Mouse (Mus musculus): ENCODE results near the gene Ugt1a5.
"Not testable (repeated sequence)": the region's sequence is repeated elsewhere in the genome, so short reads cannot be mapped to it uniquely, and the experiment has no call there.

Gene Ugt1a5

DNA sequence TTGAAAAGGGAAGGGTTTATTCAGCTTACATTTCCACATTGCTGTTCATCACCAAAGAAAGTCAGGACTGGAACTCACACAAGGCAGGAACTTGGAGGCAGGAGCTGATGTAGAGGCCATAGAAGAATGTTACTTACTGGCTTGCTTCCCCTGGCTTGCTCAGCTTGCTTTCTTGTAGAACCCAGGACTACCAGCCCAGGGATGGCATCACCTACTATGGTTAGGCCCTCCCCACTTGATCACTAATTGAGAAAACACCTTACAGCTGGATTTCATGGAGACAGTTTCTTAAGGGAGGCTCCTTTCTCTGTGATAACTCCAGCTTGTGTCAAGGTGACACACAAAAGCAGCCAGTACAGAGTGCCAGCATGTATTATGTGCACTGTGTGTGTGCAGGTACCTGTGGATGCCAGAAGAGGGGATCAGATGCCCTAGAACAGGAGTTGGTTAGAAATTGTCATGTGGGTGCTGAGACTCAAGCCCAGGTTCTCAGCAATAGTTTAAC, 57.3 kb downstream of the Ugt1a5 start:
- in situ Hi-C loops (cut with MboI, MseI): not testable (repeated sequence)

DNA sequence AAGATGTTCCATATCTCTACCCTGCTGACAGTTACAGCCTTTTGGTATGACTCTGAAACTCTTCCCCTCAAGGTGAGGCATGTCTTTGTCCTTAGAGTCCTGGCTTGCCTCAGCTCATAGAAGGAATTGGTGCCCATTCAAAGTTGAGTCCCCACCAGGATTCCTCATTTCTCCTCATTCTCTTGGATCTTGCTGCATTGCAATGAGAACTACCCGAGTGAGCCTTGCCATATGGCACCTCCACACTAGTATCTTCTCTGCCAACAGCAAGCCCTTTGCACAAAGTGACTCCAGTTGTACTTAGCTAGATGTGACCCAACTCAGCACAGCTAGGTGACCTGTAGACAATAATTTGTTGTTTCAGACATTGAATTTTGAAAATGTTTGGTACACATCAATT, 57.8 kb downstream of the Ugt1a5 start:
- in situ Hi-C loops (cut with MboI, MseI): no loop called here

DNA sequence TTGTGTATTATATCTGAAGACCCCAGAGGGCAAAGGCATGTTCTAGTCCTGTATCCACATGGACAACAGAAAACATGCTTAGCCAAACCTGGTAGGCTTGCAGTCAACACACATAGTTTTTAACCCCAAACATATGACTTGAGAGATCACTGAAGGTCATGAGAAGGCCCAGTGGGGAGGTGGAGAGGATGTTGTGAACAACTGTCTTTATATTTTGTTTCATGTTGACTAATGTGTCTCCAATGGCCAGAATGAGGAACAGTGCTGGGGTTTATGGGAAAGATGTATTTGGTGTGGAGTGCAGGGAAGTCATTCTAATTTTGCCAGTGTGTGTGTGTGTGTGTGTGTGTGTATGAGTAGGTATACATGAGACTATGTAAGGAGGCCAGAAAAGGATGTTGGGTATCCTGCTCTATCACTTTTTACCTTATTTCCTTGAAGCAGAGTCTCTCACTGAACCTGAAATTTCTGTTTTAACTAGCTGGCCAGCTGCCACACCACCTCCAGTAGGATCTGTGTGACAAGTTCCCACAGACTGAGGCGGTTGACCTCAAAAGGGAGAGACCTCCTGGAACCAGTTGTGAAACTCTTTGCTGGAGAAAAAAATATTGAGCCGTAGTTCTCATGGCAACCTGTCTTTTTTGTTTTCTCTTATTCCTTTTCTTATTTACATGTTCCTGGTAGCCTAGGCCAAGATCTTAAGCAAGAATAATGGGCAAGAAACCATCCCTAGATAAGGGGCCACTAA, 58.4 kb downstream of the Ugt1a5 start:
- in situ Hi-C loops (cut with MboI, MseI): no loop called here

DNA sequence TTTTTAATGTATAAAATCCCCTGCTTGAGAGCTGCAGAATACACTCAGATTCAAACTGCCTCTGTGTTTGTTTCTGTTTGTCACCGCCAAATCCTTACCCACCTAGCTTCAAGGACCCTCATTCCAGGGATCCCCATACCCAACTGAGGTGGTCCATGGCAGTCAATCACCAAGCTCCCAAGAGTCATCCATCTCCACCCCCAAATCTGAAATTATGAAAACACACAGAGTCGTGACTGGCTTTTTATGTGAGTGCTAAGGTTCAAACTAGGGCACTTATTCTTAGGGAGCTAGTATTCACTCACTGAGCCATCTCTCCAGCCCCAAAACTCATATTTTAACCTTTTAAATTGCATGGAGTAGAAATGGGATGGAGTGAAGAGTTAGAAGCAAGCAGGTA, 59.5 kb downstream of the Ugt1a5 start:
- in situ Hi-C loops (cut with MboI, MseI): not testable (repeated sequence)

DNA sequence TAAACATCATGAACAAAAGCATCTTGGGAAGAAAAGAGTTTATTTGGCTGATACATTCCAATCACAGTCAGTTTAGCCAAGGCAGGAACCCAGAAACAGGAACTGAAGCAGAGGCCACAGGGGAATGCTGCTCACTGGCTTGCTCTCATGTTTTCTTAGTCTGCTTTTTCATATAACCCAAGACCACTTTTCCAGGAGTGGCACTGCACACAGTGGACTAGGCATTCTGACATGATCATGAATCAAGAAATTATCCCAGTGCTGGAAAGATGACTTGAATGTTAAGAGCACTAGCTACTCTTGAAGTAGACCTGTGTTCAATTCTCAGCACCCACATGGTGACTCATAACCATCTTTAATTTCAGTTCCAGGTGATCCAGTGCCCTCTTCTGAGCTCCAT, 59.9 kb downstream of the Ugt1a5 start:
- in situ Hi-C loops (cut with MboI, MseI): no loop called here

DNA sequence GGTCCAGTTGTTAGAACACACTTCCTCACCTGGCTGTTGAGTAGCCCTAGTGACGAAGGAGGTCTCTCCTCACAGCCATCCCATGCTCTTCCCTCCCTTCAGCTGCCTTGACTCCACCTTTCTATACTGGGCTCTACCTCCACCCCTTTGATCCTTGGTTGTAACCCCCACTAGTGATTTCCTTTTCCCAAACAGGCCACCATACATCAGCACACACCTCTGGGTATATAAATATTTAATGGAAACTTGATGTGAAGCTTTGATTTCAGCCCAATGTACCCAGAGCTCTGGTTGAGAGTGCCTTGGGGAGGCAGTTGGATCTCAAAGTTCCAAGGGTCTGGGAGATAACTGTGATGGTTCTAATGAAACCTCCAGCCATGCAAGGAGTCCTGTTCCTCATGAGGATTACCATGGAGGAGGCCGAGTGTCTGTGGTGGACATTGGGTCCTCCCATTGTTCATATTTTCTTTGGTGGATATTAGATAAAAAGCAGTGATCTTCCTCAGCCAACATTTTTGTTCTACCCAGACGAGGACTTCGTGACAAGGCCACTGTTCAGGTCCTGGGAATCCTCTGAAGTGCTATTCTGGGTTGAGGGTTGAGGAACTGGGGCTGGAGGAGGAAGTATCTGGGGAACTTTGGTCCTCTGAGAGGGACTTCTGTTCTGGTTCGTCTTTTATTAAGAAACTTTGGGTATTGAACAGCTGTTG, 61.0 kb downstream of the Ugt1a5 start, which contains the start of gene Mroh2a:
Gene Mroh2a (plus strand): TSS at position 317 of the 710 bp plus-strand sequence.
- in situ Hi-C loops (cut with MboI, MseI): no loop called here

DNA sequence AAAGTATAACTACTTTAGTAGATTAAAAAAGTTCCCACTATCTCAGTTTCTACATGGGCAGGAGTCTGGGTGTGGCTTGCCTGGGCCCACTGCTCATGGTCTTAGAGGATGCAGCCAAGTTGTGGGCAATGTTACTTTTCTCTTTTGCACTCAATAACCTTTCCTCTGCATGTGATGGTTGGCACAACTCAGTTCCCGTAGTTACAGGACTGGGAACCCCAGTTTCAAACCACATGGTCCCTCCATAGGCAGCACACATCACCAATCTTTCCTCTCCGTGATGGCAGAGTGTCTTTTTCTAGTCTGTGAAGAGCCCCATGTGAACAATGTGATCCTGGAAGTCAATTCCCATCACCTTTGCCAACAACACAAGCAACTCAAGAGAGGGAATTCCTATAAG, 61.7 kb downstream of the Ugt1a5 start:
- in situ Hi-C loops (cut with MboI, MseI): no loop called here

DNA sequence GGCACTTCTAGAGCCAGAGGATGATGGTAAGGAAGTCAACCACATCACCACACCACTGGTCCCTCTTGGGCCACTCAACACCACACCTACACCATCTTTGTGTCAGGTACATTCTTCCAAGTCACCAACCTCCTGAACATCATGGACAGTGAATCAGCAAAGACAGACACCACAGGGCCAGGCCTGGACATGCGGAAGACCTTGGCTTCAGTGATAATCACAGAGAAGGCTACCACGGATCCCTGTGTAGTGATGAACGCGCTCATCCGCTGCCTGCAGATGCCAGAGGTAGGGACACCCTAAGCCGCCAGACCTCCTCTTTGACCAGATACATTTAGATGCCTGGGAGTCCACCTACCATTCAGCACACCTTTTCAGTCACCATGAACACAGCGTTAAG, 62.3 kb downstream of the Ugt1a5 start:
- in situ Hi-C loops (cut with MboI, MseI): no loop called here

DNA sequence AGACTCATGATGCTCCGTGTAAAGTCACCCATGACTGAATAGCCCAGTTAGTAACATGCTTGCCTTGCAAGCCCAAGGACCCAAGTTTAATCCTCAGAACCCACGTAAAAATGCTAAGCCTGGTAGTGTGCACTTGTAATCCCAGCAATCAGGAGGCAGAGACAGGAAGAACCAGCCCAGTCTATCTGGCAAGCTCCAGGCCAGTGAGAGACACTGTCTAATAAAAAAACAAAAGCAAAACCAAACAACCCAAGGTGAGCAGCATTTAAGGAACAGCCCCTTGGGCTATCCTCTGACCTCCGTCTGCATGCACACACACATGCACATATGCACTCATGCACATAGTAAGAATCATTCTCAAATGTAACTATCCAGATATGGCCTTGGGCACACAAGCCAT, 63.8 kb downstream of the Ugt1a5 start:
- in situ Hi-C loops (cut with MboI, MseI): no loop called here

DNA sequence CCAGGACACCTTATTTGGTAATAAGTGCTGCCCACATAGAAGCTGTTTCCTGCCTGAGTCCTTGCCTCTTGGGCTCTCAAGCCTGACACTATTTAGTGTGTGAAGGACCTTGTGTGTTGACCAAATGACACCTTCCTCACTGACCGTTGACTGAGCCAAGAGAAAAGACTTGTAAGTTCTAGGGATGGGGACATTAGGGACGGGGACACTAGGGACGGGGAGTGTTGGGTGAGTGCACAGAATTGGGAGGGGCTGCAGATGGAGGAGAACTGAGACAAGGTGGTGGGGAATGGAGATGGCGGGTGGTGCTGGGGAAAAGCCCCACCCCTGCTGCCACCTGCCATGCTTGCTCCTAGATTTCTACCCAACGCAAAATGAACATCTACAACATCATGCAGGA, 64.2 kb downstream of the Ugt1a5 start:
- in situ Hi-C loops (cut with MboI, MseI): no loop called here

DNA sequence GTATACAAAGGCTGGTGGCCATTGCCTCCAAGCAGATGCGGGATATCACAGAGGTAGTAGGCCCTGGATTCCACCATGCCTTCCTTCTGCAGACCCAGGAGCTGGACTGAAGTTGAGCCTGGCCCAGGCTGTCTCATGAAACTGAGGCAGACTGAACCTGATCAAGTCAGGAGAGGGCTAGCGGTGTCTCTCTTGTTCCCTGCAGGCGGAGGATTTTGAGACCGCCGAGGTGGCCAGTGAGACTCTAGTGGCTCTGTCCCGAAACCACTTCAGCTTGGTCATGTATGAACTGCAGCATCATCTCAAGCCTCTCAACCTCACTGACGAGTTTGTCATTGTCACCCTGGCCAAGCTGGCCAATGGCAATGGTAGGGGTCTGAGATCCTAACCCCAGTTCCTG, 64.6 kb downstream of the Ugt1a5 start:
- in situ Hi-C loops (cut with MboI, MseI): no loop called here

DNA sequence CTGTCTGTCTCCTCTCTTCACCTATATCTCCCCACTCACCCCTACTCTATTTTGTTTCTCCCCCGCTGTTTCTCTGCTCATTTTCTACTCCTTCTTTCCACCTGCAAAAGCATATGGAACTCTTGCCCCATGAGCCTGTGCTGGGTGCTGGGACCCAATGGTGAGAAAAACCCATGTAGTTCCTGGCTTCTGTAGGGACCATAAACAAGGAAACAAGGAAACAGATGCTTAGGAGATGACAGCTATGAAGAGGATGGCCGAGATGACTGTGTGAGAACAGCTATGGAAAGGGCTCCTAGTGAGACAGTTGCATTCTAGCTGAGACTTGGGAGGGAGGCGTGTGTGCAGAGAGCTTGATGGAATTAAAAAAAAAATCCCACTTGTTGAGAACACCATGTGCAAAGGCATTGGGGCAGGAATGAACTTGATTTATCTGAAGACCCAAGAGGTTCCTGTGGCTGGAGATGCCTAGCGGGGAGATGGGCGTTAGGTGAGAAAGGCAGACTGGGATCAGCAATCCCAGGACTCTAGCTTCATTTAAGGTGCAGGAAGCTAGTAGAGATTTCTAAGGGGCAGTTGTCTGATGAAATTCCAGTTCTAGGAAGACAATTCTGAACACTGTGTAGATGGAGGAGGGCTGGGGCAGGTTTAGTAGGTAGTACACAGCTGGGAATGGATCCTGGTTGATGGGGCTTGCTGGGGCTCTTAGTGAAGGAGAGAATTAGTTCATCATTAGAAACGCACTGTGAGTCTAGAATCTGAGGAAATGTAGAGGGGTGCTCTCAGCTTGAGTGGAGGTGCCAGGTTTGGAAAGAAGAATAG, 65.4 kb downstream of the Ugt1a5 start:
- in situ Hi-C loops (cut with MboI, MseI): no loop called here

DNA sequence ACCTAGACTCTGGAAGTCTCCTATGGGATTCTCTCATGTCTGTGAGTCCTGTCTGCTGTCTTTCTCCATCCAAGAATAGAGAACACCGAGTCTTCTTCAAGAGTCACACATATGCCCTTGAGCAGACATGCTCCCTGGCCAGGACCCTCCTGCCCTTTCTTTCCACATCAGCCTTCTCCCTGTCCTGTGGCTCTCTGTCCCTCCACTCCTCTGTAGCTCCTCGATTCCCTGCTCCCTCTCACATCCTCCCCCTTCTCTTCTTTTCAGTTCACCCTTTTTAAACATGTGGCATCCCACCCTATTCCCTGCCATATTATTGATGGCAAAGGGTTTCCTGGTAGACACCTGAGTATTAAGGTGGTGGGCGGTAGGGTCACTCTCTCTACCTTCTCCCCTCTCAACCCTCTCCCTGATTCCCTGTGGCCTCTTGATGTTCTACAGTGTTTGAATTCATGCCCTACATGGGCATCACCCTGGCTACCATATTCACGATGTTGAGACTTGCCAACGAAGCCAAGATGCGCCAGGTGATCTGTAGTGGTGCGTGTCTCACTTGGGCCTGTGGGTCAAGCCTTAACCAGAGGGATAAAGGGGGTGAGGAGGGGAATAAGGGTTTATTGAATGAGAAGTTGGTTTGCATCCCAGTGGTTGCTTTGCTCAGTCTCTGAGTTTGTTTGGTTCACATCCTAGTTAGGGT, 66.1 kb downstream of the Ugt1a5 start:
- in situ Hi-C loops (cut with MboI, MseI): no loop called here

DNA sequence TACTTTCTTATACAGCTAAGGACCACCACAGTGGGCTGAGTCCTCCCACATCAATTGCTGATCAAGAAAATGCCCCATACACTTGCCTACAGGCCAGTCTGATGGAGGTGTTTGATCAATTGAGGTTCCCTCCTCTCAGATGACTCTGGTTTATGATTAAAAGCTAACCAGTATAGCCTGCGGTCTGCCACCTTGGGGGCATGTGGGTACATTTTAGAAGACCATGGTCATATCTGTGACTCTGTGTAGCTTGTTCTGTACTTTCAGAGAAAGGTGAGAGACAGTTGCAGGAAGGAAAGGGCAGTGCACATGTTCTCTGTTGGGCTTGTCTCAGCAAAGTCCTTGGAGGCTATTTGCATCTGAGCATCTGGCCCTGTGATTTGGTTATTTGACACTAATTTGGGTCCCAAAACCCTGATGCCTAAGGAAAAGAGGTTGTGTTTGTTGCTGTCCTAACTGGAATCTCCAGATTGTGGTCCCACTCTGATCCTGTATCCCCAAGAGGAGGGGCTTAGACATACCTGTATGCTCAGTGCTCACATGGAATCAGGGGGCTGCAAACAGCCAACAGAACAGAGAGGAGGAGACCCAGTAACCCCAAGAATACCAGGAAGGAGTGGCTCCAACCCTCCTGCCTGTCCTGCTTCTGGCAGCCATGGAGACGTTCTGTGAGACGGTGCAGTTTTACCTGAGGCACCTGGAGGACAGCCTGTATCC, 67.0 kb downstream of the Ugt1a5 start:
- in situ Hi-C loops (cut with MboI, MseI): no loop called here

DNA sequence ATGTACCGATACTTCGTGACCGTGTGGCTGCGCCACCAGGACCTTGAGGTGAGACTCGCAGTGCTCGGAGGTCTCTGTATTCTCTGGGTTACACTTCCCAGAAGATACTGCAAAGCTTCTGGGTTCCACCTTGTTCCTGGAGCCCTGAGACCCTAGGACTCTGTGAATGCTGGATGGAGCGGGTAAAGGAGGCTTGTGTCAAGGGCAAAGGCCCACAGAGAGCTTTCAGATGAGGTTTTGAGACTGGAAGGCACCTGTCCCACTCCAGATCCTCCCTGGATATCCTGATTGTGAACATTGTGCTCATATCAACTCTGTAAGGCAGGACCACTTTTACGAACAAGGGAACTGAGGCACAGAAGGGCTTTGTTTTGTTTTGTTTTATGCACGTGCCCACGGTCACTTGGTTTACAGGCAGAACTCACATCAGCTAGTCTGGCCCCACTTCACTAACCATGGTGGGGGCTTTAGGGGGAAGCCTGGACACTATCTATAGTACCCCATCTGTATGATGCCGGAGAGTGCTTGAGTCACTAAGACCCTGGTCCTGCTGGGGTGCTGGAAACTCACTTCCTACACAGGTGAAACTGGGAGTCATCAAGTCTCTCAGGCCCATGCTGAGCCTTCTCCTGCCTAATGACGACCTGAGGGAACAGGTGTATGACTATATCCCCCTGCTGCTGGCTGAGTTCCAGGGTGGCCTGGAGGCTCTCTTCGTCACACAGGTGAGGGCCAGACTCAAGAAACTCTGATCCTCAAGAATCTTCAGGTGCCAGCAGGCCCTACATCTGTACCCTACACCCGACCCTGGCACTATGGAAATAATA, 67.8 kb downstream of the Ugt1a5 start:
- in situ Hi-C loops (cut with MboI, MseI): no loop called here

DNA sequence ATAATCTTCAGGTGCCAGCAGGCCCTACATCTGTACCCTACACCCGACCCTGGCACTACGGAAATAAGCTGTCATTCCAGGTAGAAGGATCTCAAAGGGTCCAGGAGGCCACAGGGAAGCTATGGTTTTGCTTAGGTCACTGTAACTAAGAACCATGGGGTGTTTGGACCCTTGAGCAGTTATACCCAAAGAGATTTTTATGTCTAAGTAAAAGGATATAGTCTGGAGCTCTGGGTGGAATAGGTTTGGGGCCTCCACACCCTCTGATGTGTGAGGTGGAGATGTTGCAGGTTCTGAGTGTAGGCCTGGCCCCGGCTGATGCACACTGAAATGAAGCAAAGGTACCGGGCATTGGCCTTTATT, 68.4 kb downstream of the Ugt1a5 start:
- in situ Hi-C loops (cut with MboI, MseI): no loop called here

DNA sequence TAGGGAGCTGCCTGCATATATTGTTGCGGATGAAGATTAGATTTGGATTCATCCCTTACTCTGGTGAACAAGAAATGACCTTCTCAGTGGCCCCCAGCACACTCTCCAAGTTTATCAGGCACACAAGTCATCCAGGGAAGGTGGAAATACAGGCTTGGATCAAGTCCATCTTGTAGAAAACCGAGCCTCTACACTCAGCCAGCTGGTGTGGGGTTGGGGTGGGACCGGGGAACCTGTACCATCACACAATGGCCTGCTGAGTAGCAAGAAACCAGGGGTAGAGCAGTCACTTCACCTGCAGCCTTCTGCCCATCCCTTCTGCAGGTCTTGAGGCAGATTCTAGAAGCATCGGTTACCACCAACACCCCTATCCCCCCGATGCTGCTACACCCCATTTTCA, 68.8 kb downstream of the Ugt1a5 start:
- in situ Hi-C loops (cut with MboI, MseI): no loop called here

DNA sequence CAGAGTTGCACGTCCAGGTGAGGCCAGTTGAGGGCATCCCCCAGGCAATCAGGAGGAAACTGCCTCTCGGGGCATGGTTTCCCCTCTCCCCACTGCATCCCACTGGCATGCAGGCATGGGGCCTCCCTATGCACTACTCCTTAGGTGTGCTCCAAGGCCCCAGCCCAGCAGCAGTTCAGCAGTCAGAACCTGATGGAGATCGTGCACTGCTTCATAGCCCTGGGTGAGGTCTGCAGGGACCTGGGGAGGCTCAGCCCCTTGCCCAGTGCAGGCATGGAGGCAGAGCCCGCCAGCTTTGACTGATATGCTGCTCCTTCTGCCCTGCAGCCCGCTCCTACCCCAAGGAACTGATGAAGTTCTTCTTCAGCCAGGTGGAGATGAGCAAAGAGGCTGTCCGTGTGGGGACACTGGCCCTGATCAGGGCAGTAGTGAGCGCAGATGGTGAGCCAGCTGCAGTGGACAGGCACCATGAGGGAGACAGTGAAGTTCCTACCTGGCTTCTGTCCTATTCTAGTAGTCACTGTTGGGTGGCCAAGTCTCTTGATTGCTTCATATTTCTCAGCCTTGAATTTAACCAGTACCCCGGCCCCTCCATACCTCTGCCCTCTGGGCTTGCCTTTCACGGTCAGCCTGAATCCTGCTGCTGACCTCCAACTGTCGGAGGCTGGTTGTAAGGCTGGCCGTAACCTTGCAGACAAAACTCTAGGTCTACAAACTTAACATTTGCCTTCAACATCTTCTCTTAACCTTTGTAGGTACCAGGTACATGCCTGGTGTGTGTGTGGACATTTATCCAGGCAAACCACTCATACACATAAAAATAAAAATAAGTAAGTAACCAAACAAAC, 69.5 kb downstream of the Ugt1a5 start:
- in situ Hi-C loops (cut with MboI, MseI): no loop called here

DNA sequence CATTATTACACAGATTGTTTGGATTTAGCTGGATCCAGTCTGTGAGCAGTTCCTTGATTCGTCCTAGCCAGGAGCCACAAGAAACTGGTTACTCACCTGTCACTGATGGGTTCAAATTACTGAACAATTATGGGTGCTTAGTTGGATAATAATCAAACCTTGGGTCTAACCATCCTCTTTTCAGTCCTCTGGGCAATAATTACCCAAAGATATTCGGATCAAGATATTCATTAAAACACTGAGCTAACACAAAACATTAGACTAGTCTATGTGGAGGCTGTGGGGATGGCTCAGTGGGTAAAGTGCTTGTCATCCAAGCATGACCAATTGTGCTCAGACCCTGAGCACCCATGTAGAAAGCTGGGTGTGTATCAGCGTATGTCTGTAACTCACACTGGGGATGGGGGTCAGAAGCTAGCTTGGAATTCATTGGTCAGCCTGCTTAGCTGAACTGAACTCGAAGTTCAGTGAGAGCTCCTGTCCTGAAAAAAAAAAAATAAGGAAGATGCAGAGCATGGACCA, 70.1 kb downstream of the Ugt1a5 start:
- in situ Hi-C loops (cut with MboI, MseI): no loop called here
